Mouse (Mus musculus): ENCODE results near the gene Hmga2. TPM values are rescaled to one million over a fixed set of nuclear protein-coding genes. Genes with fewer than 3 reads are reported as not detected.

Hmga2 gene
- total and polyA plus RNA-seq, 3 experiments: 0.33 to 0.60 TPM; not detected in 1

GRCm38 (mm10) chr10:120444463-120445070 lies 31.7 kb downstream of the Hmga2 start:
- Histone ChIP-seq H3K4me3 (ENCODE audit: low read depth, low read length) (no peak overlapping the region), H3K36me3 (replicated peaks) (no peaks in the 10 kb centered on the region), H3K9me3 (replicated peaks) (peaks cover 56% of the 10 kb centered on the region), H3K27me3 (ENCODE audit: insufficient read depth, low read length) (no peaks in the 10 kb centered on the region), H3K4me1 (ENCODE audit: insufficient read depth, low read depth, low read length) (no peaks in the 10 kb centered on the region)
- DNase-seq (ENCODE audit: low spot score) (no peak), ATAC-seq (ENCODE audit: extremely low read depth, insufficient number of reproducible peaks, low FRiP score, poor library complexity, severe bottlenecking) (no peak)
- TF ChIP-seq TAL1 (conservative IDR thresholded peaks at IDR 0.05; ENCODE audit: low read depth, low read length) (no peak), POLR2AphosphoS5 (IDR thresholded peaks at IDR 0.05; ENCODE audit: insufficient replicate concordance, low read depth, low read length) (no peak), GATA2 (IDR thresholded peaks at IDR 0.05; ENCODE audit: borderline replicate concordance, low read depth, low read length) (no peak), GATA1 (IDR thresholded peaks at IDR 0.05; ENCODE audit: borderline replicate concordance, low read length) (no peak), CTCF (IDR thresholded peaks at IDR 0.05; ENCODE audit: low read depth, low read length) (no peak)

DNA sequence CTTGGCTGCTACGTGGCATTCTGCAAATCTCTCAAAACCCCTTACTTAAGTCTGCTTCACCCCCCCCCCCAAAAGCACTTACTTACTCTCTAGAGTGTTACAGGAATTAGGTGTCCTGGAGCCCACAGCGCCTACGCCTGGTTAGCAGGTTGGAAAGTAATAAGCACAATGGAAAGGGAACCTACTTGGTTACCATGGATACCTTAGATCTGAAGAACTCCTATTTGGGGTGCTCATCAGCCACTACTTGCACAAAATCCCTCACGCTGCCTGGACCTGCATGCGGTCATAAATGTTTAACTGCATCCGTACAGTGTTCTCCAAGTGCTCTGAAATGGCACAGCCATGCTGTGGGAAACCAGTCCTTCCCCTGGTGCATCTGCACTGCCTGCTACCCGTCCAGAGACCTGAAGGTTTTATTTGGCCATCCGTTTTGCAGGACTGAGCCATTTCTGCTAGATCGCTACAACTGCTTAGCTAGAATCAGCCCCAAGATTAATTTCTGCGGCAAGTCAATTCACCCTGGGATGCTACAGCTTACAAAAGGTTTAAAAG lies 32.4 kb downstream of the Hmga2 start:
- Histone ChIP-seq H3K4me1 (ENCODE audit: insufficient read depth, low read depth, low read length) (no peaks in the 10 kb centered on the region), H3K9me3 (replicated peaks) (peaks cover 58% of the 10 kb centered on the region), H3K27me3 (ENCODE audit: insufficient read depth, low read length) (no peaks in the 10 kb centered on the region), H3K36me3 (replicated peaks) (no peaks in the 10 kb centered on the region), H3K4me3 (ENCODE audit: low read depth, low read length) (no peak overlapping the region)
- DNase-seq (ENCODE audit: low spot score): no peak
- no peak for TF ChIP-seq POLR2AphosphoS5 (IDR thresholded peaks at IDR 0.05; ENCODE audit: insufficient replicate concordance, low read depth, low read length)
- TF ChIP-seq GATA1 (IDR thresholded peaks at IDR 0.05; ENCODE audit: borderline replicate concordance, low read length): no peak
- TF ChIP-seq CTCF (IDR thresholded peaks at IDR 0.05; ENCODE audit: low read depth, low read length): no peak
- no peak for TF ChIP-seq GATA2 (IDR thresholded peaks at IDR 0.05; ENCODE audit: borderline replicate concordance, low read depth, low read length)
- no peak for TF ChIP-seq TAL1 (conservative IDR thresholded peaks at IDR 0.05; ENCODE audit: low read depth, low read length)
- no peak for ATAC-seq (ENCODE audit: extremely low read depth, insufficient number of reproducible peaks, low FRiP score, poor library complexity, severe bottlenecking)

DNA sequence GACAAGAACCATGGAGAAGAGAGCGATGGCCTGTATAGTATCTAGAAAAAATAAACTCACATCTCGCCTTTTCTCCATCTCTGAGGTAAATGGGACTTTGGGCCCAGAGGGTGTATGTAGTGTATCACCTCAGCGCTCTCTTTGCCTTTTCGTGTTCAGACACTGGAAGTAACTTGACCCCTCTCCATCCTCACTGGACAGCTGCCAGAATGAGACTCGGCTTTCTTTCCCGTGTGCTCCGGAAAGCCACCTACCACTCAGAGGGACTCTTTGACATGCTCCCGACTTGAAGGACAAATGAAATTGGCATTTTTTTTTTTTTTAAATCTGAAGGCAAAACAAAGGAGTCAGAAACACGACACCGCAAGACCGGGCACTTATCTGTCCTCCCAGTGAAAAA lies 35.0 kb downstream of the Hmga2 start:
- DNase-seq (ENCODE audit: low spot score) (no peak), ATAC-seq (ENCODE audit: extremely low read depth, insufficient number of reproducible peaks, low FRiP score, poor library complexity, severe bottlenecking) (no peak)
- no peak overlapping the region for H3K4me3 ChIP-seq (ENCODE audit: low read depth, low read length)
- H3K36me3 ChIP-seq (replicated peaks): no peaks in the 10 kb centered on the region
- peaks cover 63% of the 10 kb centered on the region for H3K9me3 ChIP-seq (replicated peaks)
- H3K27me3 ChIP-seq (ENCODE audit: insufficient read depth, low read length): no peaks in the 10 kb centered on the region
- H3K4me1 ChIP-seq (ENCODE audit: insufficient read depth, low read depth, low read length): no peaks in the 10 kb centered on the region
- TF ChIP-seq GATA1 (IDR thresholded peaks at IDR 0.05; ENCODE audit: borderline replicate concordance, low read length): no peak
- no peak for TF ChIP-seq CTCF (IDR thresholded peaks at IDR 0.05; ENCODE audit: low read depth, low read length)
- TF ChIP-seq POLR2AphosphoS5 (IDR thresholded peaks at IDR 0.05; ENCODE audit: insufficient replicate concordance, low read depth, low read length): no peak
- TF ChIP-seq GATA2 (IDR thresholded peaks at IDR 0.05; ENCODE audit: borderline replicate concordance, low read depth, low read length): no peak
- TF ChIP-seq TAL1 (conservative IDR thresholded peaks at IDR 0.05; ENCODE audit: low read depth, low read length): no peak

DNA sequence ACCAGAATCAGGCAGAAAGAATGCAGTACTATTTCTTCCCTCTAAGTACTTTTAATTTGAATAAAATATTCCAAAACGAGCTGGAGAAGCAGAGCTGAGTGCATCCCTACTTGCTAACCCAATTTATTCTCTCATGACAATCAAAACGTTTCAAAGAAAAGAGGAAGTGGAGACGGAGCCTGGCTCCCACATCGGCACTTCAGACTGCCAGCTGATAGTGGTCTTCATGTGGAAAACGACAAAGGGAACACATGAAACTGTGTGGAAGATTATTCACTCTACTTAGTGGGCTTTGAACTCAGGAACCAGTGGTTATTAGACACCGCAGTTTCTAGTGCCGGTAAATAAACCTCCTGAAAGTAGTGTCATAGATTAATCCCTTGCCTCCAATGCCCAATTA lies 41.8 kb downstream of the Hmga2 start:
- no peak for DNase-seq (ENCODE audit: low spot score)

GRCm38 (mm10) chr10:120433463-120433815 lies 42.8 kb downstream of the Hmga2 start:
- DNase-seq (ENCODE audit: low spot score) (no peak), ATAC-seq (ENCODE audit: extremely low read depth, insufficient number of reproducible peaks, low FRiP score, poor library complexity, severe bottlenecking) (no peak)
- Histone ChIP-seq H3K27me3 (ENCODE audit: insufficient read depth, low read length) (no peaks in the 10 kb centered on the region), H3K36me3 (replicated peaks) (no peaks in the 10 kb centered on the region), H3K4me3 (ENCODE audit: low read depth, low read length) (no peak overlapping the region), H3K9me3 (replicated peaks) (peaks cover 63% of the 10 kb centered on the region), H3K4me1 (ENCODE audit: insufficient read depth, low read depth, low read length) (no peaks in the 10 kb centered on the region)
- TF ChIP-seq TAL1 (conservative IDR thresholded peaks at IDR 0.05; ENCODE audit: low read depth, low read length) (no peak), GATA1 (IDR thresholded peaks at IDR 0.05; ENCODE audit: borderline replicate concordance, low read length) (no peak), GATA2 (IDR thresholded peaks at IDR 0.05; ENCODE audit: borderline replicate concordance, low read depth, low read length) (no peak), CTCF (IDR thresholded peaks at IDR 0.05; ENCODE audit: low read depth, low read length) (no peak), POLR2AphosphoS5 (IDR thresholded peaks at IDR 0.05; ENCODE audit: insufficient replicate concordance, low read depth, low read length) (no peak)

More for the DNA sequence above, 41.8 kb downstream of the Hmga2 start:
- no peak for ATAC-seq (ENCODE audit: extremely low read depth, insufficient number of reproducible peaks, low FRiP score, poor library complexity, severe bottlenecking)
- Histone ChIP-seq H3K4me1 (ENCODE audit: insufficient read depth, low read depth, low read length) (no peaks in the 10 kb centered on the region), H3K9me3 (replicated peaks) (peaks cover 60% of the 10 kb centered on the region), H3K27me3 (ENCODE audit: insufficient read depth, low read length) (no peaks in the 10 kb centered on the region), H3K4me3 (ENCODE audit: low read depth, low read length) (no peak overlapping the region), H3K36me3 (replicated peaks) (no peaks in the 10 kb centered on the region)
- no peak for TF ChIP-seq POLR2AphosphoS5 (IDR thresholded peaks at IDR 0.05; ENCODE audit: insufficient replicate concordance, low read depth, low read length)
- no peak for TF ChIP-seq GATA2 (IDR thresholded peaks at IDR 0.05; ENCODE audit: borderline replicate concordance, low read depth, low read length)
- TF ChIP-seq TAL1 (conservative IDR thresholded peaks at IDR 0.05; ENCODE audit: low read depth, low read length): no peak
- no peak for TF ChIP-seq CTCF (IDR thresholded peaks at IDR 0.05; ENCODE audit: low read depth, low read length)
- TF ChIP-seq GATA1 (IDR thresholded peaks at IDR 0.05; ENCODE audit: borderline replicate concordance, low read length): no peak

DNA sequence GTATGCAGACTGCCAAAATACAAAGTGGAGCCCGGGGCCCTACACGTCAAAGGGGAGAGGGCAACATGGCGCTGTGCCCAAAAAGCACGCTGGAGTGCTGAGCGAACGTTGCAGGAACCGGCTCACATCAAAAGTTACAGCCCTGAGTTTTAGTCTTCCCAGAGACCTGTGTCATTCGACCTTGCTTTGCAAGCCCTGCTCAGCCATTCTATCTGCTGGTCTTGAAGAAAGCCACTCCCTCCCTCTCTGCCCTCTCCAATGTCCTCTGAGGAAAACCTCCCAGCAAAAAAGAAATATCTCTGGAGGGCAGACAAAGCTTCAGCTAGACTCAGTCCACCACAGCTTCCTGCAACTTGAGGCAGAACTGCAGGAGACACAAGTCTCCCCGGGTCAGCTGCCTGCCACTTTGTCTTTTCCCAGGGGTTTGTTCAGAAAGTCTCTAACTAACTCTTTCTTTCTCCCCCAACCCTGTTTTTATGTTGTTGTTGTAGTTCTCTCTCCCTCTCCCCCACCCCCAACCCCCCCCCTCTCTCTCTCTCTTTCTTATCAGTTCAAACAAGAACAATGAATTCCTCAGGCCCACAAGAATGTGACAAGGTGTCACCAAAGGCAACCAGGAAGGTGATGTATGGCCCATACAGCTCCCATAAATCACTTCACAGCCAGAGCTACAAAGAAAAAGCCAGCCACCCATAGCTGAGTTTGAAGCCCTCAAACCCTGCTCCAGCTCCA lies 43.4 kb downstream of the Hmga2 start:
- no peak overlapping the region for H3K4me3 ChIP-seq (ENCODE audit: low read depth, low read length)

More for the DNA sequence above, 43.4 kb downstream of the Hmga2 start:
- Histone ChIP-seq H3K9me3 (replicated peaks) (peaks cover 65% of the 10 kb centered on the region), H3K36me3 (replicated peaks) (no peaks in the 10 kb centered on the region), H3K4me1 (ENCODE audit: insufficient read depth, low read depth, low read length) (no peaks in the 10 kb centered on the region), H3K27me3 (ENCODE audit: insufficient read depth, low read length) (no peaks in the 10 kb centered on the region)
- TF ChIP-seq GATA2 (IDR thresholded peaks at IDR 0.05; ENCODE audit: borderline replicate concordance, low read depth, low read length) (no peak), GATA1 (IDR thresholded peaks at IDR 0.05; ENCODE audit: borderline replicate concordance, low read length) (no peak), POLR2AphosphoS5 (IDR thresholded peaks at IDR 0.05; ENCODE audit: insufficient replicate concordance, low read depth, low read length) (no peak), TAL1 (conservative IDR thresholded peaks at IDR 0.05; ENCODE audit: low read depth, low read length) (no peak), CTCF (IDR thresholded peaks at IDR 0.05; ENCODE audit: low read depth, low read length) (no peak)
- ATAC-seq (ENCODE audit: extremely low read depth, insufficient number of reproducible peaks, low FRiP score, poor library complexity, severe bottlenecking) (no peak), DNase-seq (ENCODE audit: low spot score) (no peak)
